Mouse (Mus musculus) adrenal gland, postnatal 14 days (tissue): ENCODE data around the gene Ap3d1. TPM values are rescaled to one million over a fixed set of nuclear protein-coding genes. Genes with fewer than 3 reads are reported as not detected.

Experiments used
- DNase-seq: peaks from one replicate; pipeline ENCODE4 v3.0.0; 2021; ENCODE audit warnings: mixed read lengths
- total RNA-seq: library from RNA; stranded (reverse); gene quantifications from 2 replicates; pipeline ENCODE4 v1.2.3, GENCODE M21; 2021

Gene Ap3d1
- total RNA-seq, 1 experiment from 2014 or later, result 80.3 TPM

GRCm38 (mm10) chr10:80665981-80666733 lies 75.9 kb downstream of the Ap3d1 start:
- no peak for DNase-seq

DNA sequence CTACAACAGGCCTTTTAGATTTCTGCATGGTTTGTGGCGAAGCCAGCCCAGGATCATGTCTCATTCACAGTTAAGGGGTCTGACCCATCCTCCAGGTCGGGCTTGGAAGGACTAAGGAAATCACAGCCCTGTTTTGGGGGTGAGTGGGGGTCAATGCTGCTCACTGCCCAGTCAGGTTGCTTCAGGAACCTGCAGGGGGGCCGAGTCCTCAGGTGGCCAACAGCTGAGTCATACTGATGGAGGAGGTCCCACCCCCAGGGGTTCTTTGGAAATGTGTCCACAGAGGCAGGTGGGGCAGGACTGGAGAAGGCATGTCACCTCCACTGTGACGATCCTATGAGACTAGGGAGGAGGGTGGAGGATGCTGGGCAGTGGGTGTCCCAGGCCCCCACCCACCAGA lies 76.6 kb downstream of the Ap3d1 start:
- DNase-seq, result no peak

DNA sequence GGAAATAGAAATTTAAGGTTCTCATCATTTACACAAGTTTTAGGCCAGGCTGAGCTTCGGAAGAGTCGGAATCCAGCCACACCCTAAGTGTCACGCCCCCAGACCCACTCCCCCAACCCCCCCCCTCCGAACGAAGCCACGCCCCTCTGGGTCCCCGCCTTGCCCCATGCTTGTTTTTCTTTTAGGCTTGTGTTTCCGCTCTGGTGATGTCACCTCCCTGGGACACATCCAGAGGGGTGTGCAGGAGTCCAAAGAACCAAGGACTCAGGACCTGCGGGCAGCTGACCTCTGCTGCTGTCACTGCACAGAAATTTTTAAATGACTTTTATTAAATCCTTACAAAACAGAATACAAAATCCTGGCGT lies 77.1 kb downstream of the Ap3d1 start:
- DNase-seq, result peak; percentile 89

DNA sequence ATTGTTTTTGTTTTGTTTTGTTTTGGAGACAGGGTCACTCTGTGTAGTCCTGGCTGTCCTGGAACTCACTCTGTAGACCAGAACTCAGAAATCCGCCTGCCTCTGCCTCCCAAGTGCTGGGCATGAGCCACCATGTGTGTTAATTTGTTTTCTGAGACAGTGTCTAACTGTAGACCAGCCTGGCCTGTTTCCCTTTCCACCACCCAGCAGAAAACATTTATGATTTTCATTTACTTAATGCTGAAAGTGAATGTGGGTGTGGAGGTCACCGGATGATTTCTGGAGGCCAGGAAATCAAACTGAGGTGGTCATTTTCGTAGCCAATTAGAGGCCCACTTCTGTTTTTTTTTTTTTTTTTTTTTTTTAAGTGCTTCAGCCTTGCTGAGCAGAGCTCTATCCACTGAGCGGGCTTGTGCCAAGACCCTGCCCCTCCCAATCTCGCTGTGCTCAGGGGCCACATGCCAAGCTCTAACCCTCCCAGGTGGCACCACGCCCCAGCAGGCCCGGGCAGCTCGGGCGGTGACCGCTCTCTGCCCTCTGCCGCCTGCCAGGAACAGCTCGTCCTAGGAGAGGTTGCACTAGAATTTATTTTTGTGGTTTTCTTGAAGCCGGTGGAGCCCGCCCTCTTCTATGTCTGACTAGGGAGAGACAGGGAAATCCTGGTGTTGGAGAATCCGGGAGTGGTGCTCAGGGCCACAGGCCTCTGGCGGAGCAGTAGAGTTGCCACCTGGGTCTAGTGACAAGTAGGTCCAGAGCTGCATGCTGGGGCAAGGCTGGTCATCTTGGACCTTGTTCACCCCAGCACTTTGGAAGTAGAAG lies 77.7 kb downstream of the Ap3d1 start:
- DNase-seq, result peak; percentile 93

DNA sequence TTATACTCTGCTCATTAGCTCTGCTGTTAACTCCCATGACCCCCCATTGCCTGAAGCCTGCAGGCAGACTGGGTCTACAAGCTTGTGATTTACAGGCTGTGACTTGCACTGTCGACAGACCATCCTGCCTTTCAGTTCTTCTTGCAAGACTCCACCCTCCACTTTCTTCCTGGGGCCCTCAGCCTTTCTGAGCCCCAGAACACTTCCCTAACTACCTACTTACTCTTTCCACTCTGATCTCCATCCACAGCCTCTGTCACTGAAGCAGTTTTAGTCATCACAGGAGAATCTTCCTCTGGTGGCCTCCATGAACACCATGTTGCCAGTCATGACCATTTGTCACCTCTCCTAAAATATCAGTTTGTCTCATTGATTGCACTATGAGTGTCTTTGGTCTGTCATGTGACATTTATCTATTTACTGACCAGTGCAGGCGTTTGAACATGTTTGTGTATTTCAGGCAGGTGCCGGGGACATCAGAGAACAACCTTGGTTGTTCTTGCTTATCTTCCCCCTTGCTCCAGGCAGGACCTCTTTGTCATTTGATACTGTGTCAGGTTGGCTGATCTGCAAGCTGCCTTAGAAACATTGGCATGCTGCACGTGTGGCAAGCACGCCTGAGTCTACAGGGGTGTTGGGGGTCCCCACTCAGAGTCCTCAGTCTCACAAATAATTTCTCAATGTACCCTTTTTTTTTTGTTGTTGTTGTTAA lies 78.4 kb downstream of the Ap3d1 start:
- no peak for DNase-seq

GRCm38 (mm10) chr10:80661149-80661548 lies 80.9 kb downstream of the Ap3d1 start:
- DNase-seq, result peak; percentile 81

GRCm38 (mm10) chr10:80659213-80659612 lies 82.9 kb downstream of the Ap3d1 start:
- peak; percentile 85 for DNase-seq

DNA sequence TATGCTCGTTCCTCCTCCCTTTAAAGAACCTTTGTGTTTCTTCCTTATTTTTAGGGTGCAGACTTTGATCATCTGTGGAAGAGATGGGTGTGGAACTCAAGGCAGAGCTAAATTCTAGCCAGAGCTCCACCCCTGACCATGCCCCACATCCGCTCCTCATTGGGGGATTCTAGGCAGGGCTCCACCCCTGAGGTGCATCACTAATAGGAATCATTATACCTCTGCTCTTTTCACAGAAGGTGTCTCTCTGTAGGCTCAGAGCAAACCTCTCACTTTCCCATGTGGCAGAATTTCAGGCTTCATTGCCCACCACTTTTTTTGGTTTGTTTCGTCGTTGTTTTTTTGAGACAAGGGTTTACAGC lies 83.2 kb downstream of the Ap3d1 start:
- no peak for DNase-seq

DNA sequence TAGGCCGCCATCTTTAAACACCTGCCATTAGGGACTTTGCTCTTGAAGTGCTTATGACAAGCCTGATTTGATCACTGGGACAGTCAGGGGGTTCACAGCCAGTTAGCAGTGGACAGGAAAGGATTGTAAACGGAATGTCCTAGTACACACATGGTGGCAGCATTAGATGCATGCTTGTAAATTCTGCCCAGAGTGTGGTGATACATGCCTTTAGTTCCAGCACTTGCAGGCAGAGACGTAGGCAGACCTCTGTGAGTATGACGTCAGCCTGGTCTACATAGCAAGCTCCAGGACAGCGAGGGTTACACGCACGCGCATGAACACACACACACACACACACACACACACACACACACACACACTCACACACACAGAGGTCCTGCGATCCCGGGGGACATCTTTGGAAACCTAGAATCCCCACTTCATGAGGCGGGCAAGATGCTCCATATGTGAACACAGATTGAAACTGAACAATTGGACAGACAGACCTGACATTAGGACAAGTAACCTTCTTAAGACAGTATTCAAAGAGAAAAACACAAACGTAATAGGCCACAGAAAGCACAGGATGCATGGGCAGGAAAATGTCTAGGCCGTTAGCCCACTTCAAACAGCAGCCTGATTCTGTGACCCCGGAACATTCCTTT lies 83.7 kb downstream of the Ap3d1 start:
- DNase-seq, result no peak

Other genes with a start within 250 kb of the Ap3d1 start
- not detected in 2 replicates for gene Onecut3, start 247.4 kb downstream of the Ap3d1 start, total RNA-seq
- gene Atp8b3, start 203.1 kb downstream of the Ap3d1 start, total RNA-seq, result 0.19 TPM in 2 replicates
- 40.9 and 46.4 TPM in 2 replicates for gene Rexo1, start 180.7 kb downstream of the Ap3d1 start, total RNA-seq
- 10.1 and 11.6 TPM in 2 replicates for gene Klf16, start 164.9 kb downstream of the Ap3d1 start, total RNA-seq
- 97.7 and 98.7 TPM in 2 replicates for gene Abhd17a, start 151.9 kb downstream of the Ap3d1 start, total RNA-seq
- 44.2 and 50.5 TPM in 2 replicates for gene Scamp4, start 139.4 kb downstream of the Ap3d1 start, total RNA-seq
- 3.1 and 4.9 TPM in 2 replicates for gene Adat3, start 139.4 kb downstream of the Ap3d1 start, total RNA-seq
- gene Gm49322, start 136.2 kb downstream of the Ap3d1 start, total RNA-seq, result 1.6 and 2.5 TPM in 2 replicates
- gene Csnk1g2, start 119.4 kb downstream of the Ap3d1 start, total RNA-seq, result 105 and 108 TPM in 2 replicates
- 53.5 and 58.0 TPM in 2 replicates for gene Btbd2, start 85.2 kb downstream of the Ap3d1 start, total RNA-seq
- 224 and 226 TPM in 2 replicates for gene Mknk2, start 64.2 kb downstream of the Ap3d1 start, total RNA-seq
- 12.8 and 24.1 TPM in 2 replicates for gene Mob3a, start 40.3 kb downstream of the Ap3d1 start, total RNA-seq
- gene Izumo4, start 40.1 kb downstream of the Ap3d1 start, total RNA-seq, result 12.1 and 12.6 TPM in 2 replicates
- gene Dot1l, start 12.9 kb upstream of the Ap3d1 start, total RNA-seq, result 82.3 and 90.7 TPM in 2 replicates
- gene Sf3a2, start 55.9 kb upstream of the Ap3d1 start, total RNA-seq, result 47.6 and 52.2 TPM in 2 replicates
- 59.5 and 71.1 TPM in 2 replicates for gene Plekhj1, start 56.4 kb upstream of the Ap3d1 start, total RNA-seq
- gene Amh, start 63.0 kb upstream of the Ap3d1 start, total RNA-seq, result 0.74 and 0.94 TPM in 2 replicates
- gene Jsrp1, start 71.2 kb upstream of the Ap3d1 start, total RNA-seq, result 2.8 and 3.1 TPM in 2 replicates
- gene Oaz1, start 84.4 kb upstream of the Ap3d1 start, total RNA-seq, result 734 and 741 TPM in 2 replicates
- 1.0 and 1.2 TPM in 2 replicates for gene Lingo3, start 101.8 kb upstream of the Ap3d1 start, total RNA-seq
- gene Lsm7, start 112.9 kb upstream of the Ap3d1 start, total RNA-seq, result 35.1 and 43.3 TPM in 2 replicates
- gene Sppl2b, start 113.0 kb upstream of the Ap3d1 start, total RNA-seq, result 30.5 and 33.0 TPM in 2 replicates
- 0.11 TPM in 1 of 2 replicates, not detected in the other for gene Tmprss9, start 129.6 kb upstream of the Ap3d1 start, total RNA-seq
- 252 and 257 TPM in 2 replicates for gene Timm13, start 158.7 kb upstream of the Ap3d1 start, total RNA-seq
- gene Lmnb2, start 176.0 kb upstream of the Ap3d1 start, total RNA-seq, result 14.9 and 15.8 TPM in 2 replicates
- gene Gadd45b, start 187.8 kb upstream of the Ap3d1 start, total RNA-seq, result 29.8 and 91.3 TPM in 2 replicates